Mouse (Mus musculus): ENCODE measurements at regions not wholly inside any gene's neighbourhood (a gene's known extent, or its start where the extent isn't known, plus 50 kb on each side); places are given as distances from the start of the nearest gene placed in this dataset.

- no peak for DNase-seq (ENCODE audit: low read depth, low spot score)
Measured at GRCm38 (mm10) chr2:137821344-137821916, 434.9 kb upstream of the Btbd3 start.

GRCm38 (mm10) chr2:137814945-137815344, 441.4 kb upstream of the Btbd3 start:
- no peak for DNase-seq (ENCODE audit: low read depth, low spot score)

- DNase-seq (ENCODE audit: low read depth, low spot score): no peak
Measured at GRCm38 (mm10) chr2:137808401-137809230, 447.7 kb upstream of the Btbd3 start.

- no peak for DNase-seq (ENCODE audit: low read depth, low spot score)
Measured at GRCm38 (mm10) chr2:137807594-137808295, 448.6 kb upstream of the Btbd3 start.

- DNase-seq (ENCODE audit: low read depth, low spot score): no peak
Measured at GRCm38 (mm10) chr2:137794841-137795240, 461.5 kb upstream of the Btbd3 start.

GRCm38 (mm10) chr2:137784091-137784490, 472.3 kb upstream of the Btbd3 start:
- DNase-seq (ENCODE audit: low read depth, low spot score): no peak

GRCm38 (mm10) chr2:137777430-137777829, 478.9 kb upstream of the Btbd3 start:
- DNase-seq (ENCODE audit: low read depth, low spot score): no peak

DNA sequence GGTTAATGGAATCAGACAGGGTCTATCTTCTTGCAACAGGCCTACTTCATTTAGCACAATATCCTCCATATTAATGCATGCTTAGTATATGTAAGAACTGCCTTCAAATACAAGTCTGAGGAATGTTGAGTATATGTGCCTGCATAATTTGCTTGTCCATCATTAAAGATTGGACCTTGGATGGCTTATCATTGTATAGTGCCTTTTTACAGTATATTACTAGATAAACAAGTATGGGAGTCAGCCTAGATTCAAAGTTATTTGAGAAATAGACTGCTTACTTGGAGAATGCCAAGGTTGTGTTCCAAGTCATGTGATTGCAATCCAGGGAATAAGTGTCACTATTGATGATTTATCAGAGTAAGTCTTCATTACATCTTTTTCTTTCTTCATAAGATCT, 491.6 kb upstream of the Btbd3 start:
- no peak for DNase-seq (ENCODE audit: low read depth, low spot score)

GRCm38 (mm10) chr2:137759455-137759854, 496.9 kb upstream of the Btbd3 start:
- DNase-seq (ENCODE audit: low read depth, low spot score): no peak

DNA sequence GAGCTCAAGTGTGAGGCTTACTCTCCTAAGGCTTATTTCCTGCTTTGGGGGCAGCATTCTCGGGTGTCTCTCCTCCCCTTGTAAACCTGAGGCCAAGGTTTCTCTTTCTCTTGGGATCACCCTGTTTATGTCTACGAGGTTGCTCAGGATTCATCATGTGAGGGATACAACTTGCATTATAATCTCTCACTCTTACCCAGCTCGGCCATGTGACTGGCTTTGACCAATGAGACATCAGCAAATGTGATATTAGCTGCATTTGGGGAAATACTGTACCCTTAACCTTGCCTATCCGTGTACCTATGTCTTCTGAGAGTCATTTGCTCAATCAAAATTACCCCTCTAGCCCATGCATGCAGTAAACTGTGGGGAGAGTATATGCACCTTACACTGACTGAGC, 498.0 kb upstream of the Btbd3 start:
- DNase-seq (ENCODE audit: low read depth, low spot score): no peak

DNA sequence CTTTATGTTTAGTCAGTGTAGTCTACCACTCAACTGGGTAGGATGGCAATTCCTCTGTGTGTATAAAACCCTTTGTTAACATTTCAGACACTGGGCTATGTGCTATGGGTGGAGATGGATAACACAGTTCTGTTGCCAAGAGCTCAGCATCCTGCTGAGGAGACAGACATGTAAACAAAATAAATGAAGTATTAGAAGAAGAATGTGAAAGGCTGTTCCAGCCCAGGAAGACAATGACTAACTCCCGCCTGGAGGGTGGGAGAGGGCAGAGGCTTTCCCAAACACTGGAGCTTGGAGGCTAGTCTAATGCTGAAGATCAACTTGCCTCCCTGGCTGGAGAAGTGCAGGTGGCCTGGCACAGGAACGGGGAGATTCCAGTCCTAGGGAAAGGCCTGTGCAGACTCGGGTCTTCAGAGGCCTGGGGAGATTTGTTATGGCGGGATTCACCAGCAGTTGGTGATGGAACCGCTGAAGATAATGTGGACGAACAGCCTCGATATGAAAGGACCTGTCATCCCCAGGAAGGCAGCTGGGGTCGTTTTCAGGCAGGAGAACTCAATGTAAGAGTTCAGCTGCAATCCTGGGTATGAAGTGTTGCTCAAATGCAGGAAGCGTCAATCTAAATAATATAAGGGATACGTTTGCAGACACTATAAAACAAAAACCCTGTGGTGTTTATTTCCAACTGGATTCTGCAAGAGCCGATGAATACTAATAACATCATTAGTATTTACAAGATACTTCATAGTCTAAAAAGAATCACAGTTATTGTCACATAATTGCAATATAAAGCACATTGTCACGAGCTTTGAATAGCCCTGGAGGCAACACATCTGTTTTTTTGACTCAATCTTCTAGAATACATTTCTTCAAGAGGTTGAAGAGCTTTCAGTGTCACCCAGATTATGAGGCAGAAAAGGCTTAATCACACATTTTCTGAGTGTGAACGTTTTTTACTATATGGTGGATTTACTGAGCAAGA, 498.8 kb upstream of the Btbd3 start:
- DNase-seq (ENCODE audit: low read depth, low spot score): no peak

DNA sequence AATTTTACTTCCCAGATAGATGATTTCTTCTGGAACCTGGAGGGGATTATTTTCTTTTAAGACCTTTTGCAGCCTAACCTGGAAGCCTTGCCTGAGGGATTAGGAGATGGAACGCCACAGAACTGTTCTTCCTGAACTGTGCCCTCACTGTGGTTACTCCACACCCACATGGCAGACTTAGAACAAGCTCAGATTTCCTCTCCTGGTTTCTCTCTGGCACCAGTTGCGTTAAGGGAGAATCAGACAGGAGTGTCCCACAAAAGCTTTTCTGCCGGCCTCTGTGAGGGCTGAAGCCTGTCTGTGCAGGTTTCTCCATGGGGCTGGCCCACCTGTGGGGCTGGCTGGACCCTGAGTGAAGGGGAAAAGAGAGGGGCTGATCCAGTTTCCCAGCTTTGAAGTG, 500.1 kb upstream of the Btbd3 start:
- no peak for DNase-seq (ENCODE audit: low read depth, low spot score)

GRCm38 (mm10) chr2:137754481-137754880, 501.9 kb upstream of the Btbd3 start:
- DNase-seq (ENCODE audit: low read depth, low spot score): no peak

DNA sequence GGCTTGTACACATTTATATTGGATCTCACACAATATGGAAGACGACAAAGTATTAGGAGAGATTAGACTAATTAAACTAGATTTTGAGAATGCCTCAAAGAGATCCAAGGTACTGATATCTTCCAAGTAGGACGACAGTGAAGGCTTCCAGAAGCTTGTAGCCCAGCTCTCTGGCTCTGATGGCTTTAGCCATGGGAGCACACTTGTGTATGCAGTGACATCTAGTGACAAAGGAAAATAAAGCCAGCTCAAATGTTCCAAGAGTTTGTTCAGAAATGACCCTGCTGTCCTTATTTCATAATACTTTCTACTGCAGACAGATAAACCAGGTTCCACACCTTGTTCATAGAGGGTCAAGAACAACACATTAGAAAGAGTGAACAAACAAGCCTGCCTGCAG, 524.0 kb upstream of the Btbd3 start:
- DNase-seq (ENCODE audit: low read depth, low spot score): no peak

GRCm38 (mm10) chr2:137730472-137730931, 525.9 kb upstream of the Btbd3 start:
- no peak for DNase-seq (ENCODE audit: low read depth, low spot score)

DNA sequence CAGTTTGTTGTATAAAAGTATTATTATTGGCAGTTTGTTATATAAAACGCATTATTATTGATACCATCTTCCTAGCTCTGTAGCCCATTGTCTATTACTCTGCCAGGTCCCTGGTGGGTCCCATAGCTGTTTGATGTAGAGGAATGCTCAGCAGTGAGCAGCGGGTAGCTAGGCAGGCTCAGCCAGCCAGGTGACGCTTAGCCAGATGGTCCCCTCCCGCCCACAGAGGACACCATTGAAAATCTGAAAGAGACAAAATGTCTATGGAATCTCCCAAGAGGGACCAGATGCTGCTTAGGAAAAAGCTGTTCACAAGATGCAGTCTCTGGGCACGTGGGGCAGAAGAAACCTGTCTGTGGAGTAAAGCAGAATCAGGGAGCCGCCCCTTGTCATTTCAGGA, 526.5 kb upstream of the Btbd3 start:
- no peak for DNase-seq (ENCODE audit: low read depth, low spot score)

- DNase-seq (ENCODE audit: low read depth, low spot score): no peak
Measured at GRCm38 (mm10) chr2:137729207-137729606, 527.2 kb upstream of the Btbd3 start.

GRCm38 (mm10) chr2:137723651-137724050, 532.7 kb upstream of the Btbd3 start:
- no peak for DNase-seq (ENCODE audit: low read depth, low spot score)

DNA sequence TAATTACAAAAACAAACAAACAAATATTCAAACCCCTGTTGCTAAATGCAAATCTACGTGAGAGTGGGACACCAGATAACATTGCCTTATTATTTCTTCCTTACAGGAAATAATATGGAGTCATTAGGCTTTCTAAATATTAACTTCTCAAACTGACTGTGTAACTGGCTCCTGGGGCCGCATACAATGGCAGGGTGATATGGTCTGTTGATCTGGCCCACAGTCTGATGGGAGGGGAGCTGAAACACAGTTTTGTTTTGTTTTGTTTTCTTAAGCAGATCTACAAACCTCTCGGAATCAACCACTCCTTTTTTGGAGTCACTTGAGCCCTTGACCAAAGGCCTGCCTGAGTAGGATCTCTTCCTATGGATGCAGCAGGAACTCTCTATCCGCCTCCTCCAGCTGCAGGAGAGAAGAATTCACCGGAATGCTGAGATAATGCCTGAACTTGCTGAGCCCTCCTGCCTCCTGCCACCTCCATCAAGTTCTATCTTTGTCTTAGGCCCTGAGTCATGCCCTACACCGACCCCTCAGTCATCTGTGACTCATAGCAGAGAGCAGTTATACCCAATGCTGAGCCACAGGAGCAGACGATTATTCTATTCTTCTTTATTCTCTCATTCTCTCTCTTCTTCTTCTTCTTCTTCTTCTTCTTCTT, 534.5 kb upstream of the Btbd3 start:
- no peak for DNase-seq (ENCODE audit: low read depth, low spot score)

GRCm38 (mm10) chr2:137715891-137716290, 540.5 kb upstream of the Btbd3 start:
- DNase-seq (ENCODE audit: low read depth, low spot score): no peak

- no peak for DNase-seq (ENCODE audit: low read depth, low spot score)
Measured at GRCm38 (mm10) chr2:137706528-137706988, 549.8 kb upstream of the Btbd3 start.

All from c-Kit-negative CD71-positive TER-119-positive erythroid progenitor cells, embryonic 14.5 days (primary cell).